Mouse (Mus musculus) thymus, postnatal 10 days (tissue): ENCODE measurements around the gene Trio.

Experiments used
- DNase-seq, 2 experiments: peaks; one replicate each; pipeline ENCODE4 v3.0.0; 2021; ENCODE audit warnings: low spot score in 2 of 2

Gene Trio

GRCm38 (mm10) chr15:27840579-27840978, 185.1 kb downstream of the Trio start:
- no peak for DNase-seq

- DNase-seq: no peak
Observed at GRCm38 (mm10) chr15:27840125-27840524, 185.5 kb downstream of the Trio start.

- no peak for DNase-seq
Observed at GRCm38 (mm10) chr15:27831646-27832045, 194.0 kb downstream of the Trio start.

- DNase-seq: peak in 1 of 2 experiments; percentile 49
Observed at GRCm38 (mm10) chr15:27827871-27828270, 197.8 kb downstream of the Trio start.

GRCm38 (mm10) chr15:27826886-27827285, 198.8 kb downstream of the Trio start:
- peak in 1 of 2 experiments; percentile 9 for DNase-seq

GRCm38 (mm10) chr15:27826048-27826637, 199.5 kb downstream of the Trio start:
- DNase-seq: no peak

GRCm38 (mm10) chr15:27825390-27825789, 200.3 kb downstream of the Trio start:
- DNase-seq: no peak

GRCm38 (mm10) chr15:27823581-27823980, 202.1 kb downstream of the Trio start:
- DNase-seq: peak in 1 of 2 experiments; percentile 58

GRCm38 (mm10) chr15:27822461-27822860, 203.2 kb downstream of the Trio start:
- no peak for DNase-seq

GRCm38 (mm10) chr15:27821651-27822364, 203.8 kb downstream of the Trio start:
- DNase-seq: no peak

GRCm38 (mm10) chr15:27817096-27817495, 208.6 kb downstream of the Trio start:
- no peak for DNase-seq

GRCm38 (mm10) chr15:27814677-27815391, 210.8 kb downstream of the Trio start:
- no peak for DNase-seq

GRCm38 (mm10) chr15:27810793-27811488, 214.7 kb downstream of the Trio start:
- no peak for DNase-seq

- no peak for DNase-seq
Observed at GRCm38 (mm10) chr15:27810262-27810661, 215.4 kb downstream of the Trio start.

- no peak for DNase-seq
Observed at GRCm38 (mm10) chr15:27808596-27809276, 216.9 kb downstream of the Trio start.

- no peak for DNase-seq
Observed at GRCm38 (mm10) chr15:27806219-27806618, 219.4 kb downstream of the Trio start.

- DNase-seq: no peak
Observed at GRCm38 (mm10) chr15:27805654-27806053, 220.0 kb downstream of the Trio start.

- no peak for DNase-seq
Observed at GRCm38 (mm10) chr15:27804447-27804846, 221.2 kb downstream of the Trio start.

GRCm38 (mm10) chr15:27803568-27804345, 221.9 kb downstream of the Trio start:
- no peak for DNase-seq

GRCm38 (mm10) chr15:27802243-27802642, 223.4 kb downstream of the Trio start:
- no peak for DNase-seq

- DNase-seq: no peak
Observed at GRCm38 (mm10) chr15:27801177-27801576, 224.5 kb downstream of the Trio start.
